Mouse (Mus musculus): Measurements from ENCODE around the gene Eif4e2. TPM values are rescaled to one million over a fixed set of nuclear protein-coding genes. Genes with fewer than 3 reads are reported as not detected.

Gene Eif4e2
- total and polyA plus RNA-seq, 3 experiments = 175 to 264 (median 228) TPM

- dilution Hi-C loops (cut with MboI; ENCODE audit: extremely low pct_ligation_motif_present, extremely low pct_unique_long_range_greater_than_20kb, low sequenced_read_pairs) (no loop called here), in situ Hi-C loops (cut with MboI; ENCODE audit: low pct_ligation_motif_present, low pct_unique_long_range_greater_than_20kb, low sequenced_read_pairs) (loop anchor here (10.0 kb wide), 1 partner anchor 516 kb away; no protein-coding TSS in a partner anchor)
- Histone ChIP-seq H3K4me2 (ENCODE audit: insufficient read depth, low read depth, poor library complexity, severe bottlenecking) (no peak overlapping the region), H3K79me2 (replicated peaks; ENCODE audit: control insufficient read depth, extremely low read depth, insufficient read depth, poor library complexity, severe bottlenecking) (no peaks in the 10 kb centered on the region), H3K9ac (ENCODE audit: insufficient read depth, low read depth) (no peak overlapping the region), H3K27ac (ENCODE audit: insufficient read depth, low read depth) (no peak overlapping the region), H3K4me3 (replicated peaks in 1 of 3; ENCODE audit: low read depth in 2 of 3, low read length in 2 of 3, poor library complexity in 1 of 3) (no peak overlapping the region), H3K9me3 (replicated peaks; ENCODE audit: low read length) (no peaks in the 10 kb centered on the region), H3K27me3 (replicated peaks) (peaks cover 37% of the 10 kb centered on the region), H3K4me1 (ENCODE audit: control insufficient read depth in 1 of 2, insufficient read depth in 2 of 2) (peaks cover 0 to 15% of the 10 kb centered on the region in 2 experiments; a peak in 3 of 4 replicates), H3K36me3 (replicated peaks in 1 of 2; ENCODE audit: control insufficient read depth in 1 of 2, insufficient read depth in 1 of 2, low read length in 1 of 2) (no peaks in the 10 kb centered on the region)
- DNase-seq (ENCODE audit: extremely low read depth) = peak; percentile 46
- no peak for TF ChIP-seq EP300 (IDR thresholded peaks at IDR 0.05; ENCODE audit: low read length)
- TF ChIP-seq SIN3A (IDR thresholded peaks at IDR 0.05; ENCODE audit: low read length) = no peak
- no peak for TF ChIP-seq SMC3 (IDR thresholded peaks at IDR 0.05; ENCODE audit: low read depth, low read length)
- TF ChIP-seq MYC (IDR thresholded peaks at IDR 0.05; ENCODE audit: low read depth, low read length) = no peak
- TF ChIP-seq KAT2A (IDR thresholded peaks at IDR 0.05; ENCODE audit: insufficient replicate concordance, low read length) = no peak
- no peak for TF ChIP-seq JUND (conservative IDR thresholded peaks at IDR 0.05; ENCODE audit: low read depth, low read length)
- no peak for TF ChIP-seq POLR2A (IDR thresholded peaks at IDR 0.05; ENCODE audit: low read depth, low read length)
- no peak for TF ChIP-seq TBP (conservative IDR thresholded peaks at IDR 0.05; ENCODE audit: low read depth, low read length)
- peak; percentile 66 for TF ChIP-seq BHLHE40 (IDR thresholded peaks at IDR 0.05; ENCODE audit: low read depth, low read length)
- TF ChIP-seq POLR2AphosphoS2 (IDR thresholded peaks at IDR 0.05; ENCODE audit: low read depth, low read length) = no peak
- TF ChIP-seq ETS1 (conservative IDR thresholded peaks at IDR 0.05; ENCODE audit: low read depth, low read length) = peak; percentile 42
Observed at GRCm38 (mm10) chr1:87180896-87181295, 32.8 kb upstream of the Eif4e2 start.

- H3K36me3 ChIP-seq (replicated peaks in 1 of 2; ENCODE audit: control insufficient read depth in 1 of 2, insufficient read depth in 1 of 2, low read length in 1 of 2) = no peaks in the 10 kb centered on the region
- H3K4me1 ChIP-seq (ENCODE audit: control insufficient read depth in 1 of 2, insufficient read depth in 2 of 2) = peaks cover 0 to 15% of the 10 kb centered on the region in 2 experiments; a peak in 3 of 4 replicates
- H3K9me3 ChIP-seq (replicated peaks; ENCODE audit: low read length) = no peaks in the 10 kb centered on the region
- no peak within 1 kb of the TSS for H3K9ac ChIP-seq (ENCODE audit: insufficient read depth, low read depth)
- no peak for TF ChIP-seq EP300 (IDR thresholded peaks at IDR 0.05; ENCODE audit: low read length)
- no peak for TF ChIP-seq ETS1 (conservative IDR thresholded peaks at IDR 0.05; ENCODE audit: low read depth, low read length)
- TF ChIP-seq NRF1 (IDR thresholded peaks at IDR 0.05; ENCODE audit: low read depth, low read length) = no peak
- TF ChIP-seq USF1 (IDR thresholded peaks at IDR 0.05; ENCODE audit: low read depth, low read length) = no peak
- TF ChIP-seq CTCF (conservative IDR thresholded peaks at IDR 0.05 in 1 of 2, IDR thresholded peaks at IDR 0.05 in 1 of 2; ENCODE audit: low read depth in 2 of 2, low read length in 2 of 2) = no peak
- no peak for TF ChIP-seq E2F4 (IDR thresholded peaks at IDR 0.05; ENCODE audit: insufficient replicate concordance, low read depth, low read length)
- TF ChIP-seq MYC (IDR thresholded peaks at IDR 0.05; ENCODE audit: low read depth, low read length) = no peak
- no peak for TF ChIP-seq JUND (conservative IDR thresholded peaks at IDR 0.05; ENCODE audit: low read depth, low read length)
- TF ChIP-seq ZC3H11A (IDR thresholded peaks at IDR 0.05; ENCODE audit: low read depth, low read length) = no peak
- TF ChIP-seq JUN (IDR thresholded peaks at IDR 0.05; ENCODE audit: insufficient read depth, low read depth, low read length) = no peak
- no peak for TF ChIP-seq MAFK (IDR thresholded peaks at IDR 0.05; ENCODE audit: insufficient replicate concordance, low read length)
- TF ChIP-seq UBTF (IDR thresholded peaks at IDR 0.05; ENCODE audit: low read depth, low read length) = no peak
- no peak for TF ChIP-seq RAD21 (IDR thresholded peaks at IDR 0.05; ENCODE audit: low read depth, low read length)
- TF ChIP-seq SIN3A (IDR thresholded peaks at IDR 0.05; ENCODE audit: low read length) = no peak
- no peak for TF ChIP-seq TBP (conservative IDR thresholded peaks at IDR 0.05; ENCODE audit: low read depth, low read length)
- TF ChIP-seq ZNF384 (IDR thresholded peaks at IDR 0.05; ENCODE audit: low read depth, low read length) = no peak
- no peak for TF ChIP-seq CHD2 (IDR thresholded peaks at IDR 0.05; ENCODE audit: low read length)
- no peak for TF ChIP-seq SMC3 (IDR thresholded peaks at IDR 0.05; ENCODE audit: low read depth, low read length)
- no peak for TF ChIP-seq PAX5 (IDR thresholded peaks at IDR 0.05; ENCODE audit: low read length)
- peaks cover 50% of the 10 kb centered on the region for H3K27me3 ChIP-seq (replicated peaks)
- no peak within 1 kb of the TSS for H3K27ac ChIP-seq (ENCODE audit: insufficient read depth, low read depth)
- no peak for DNase-seq (ENCODE audit: extremely low read depth)
- no peak within 1 kb of the TSS for H3K4me3 ChIP-seq (replicated peaks in 1 of 3; ENCODE audit: low read depth in 2 of 3, low read length in 2 of 3, poor library complexity in 1 of 3)
- in situ Hi-C loops (cut with MboI; ENCODE audit: low pct_ligation_motif_present, low pct_unique_long_range_greater_than_20kb, low sequenced_read_pairs) (loop anchor here (10.0 kb wide), 1 partner anchor 518 kb away; no protein-coding TSS in a partner anchor), dilution Hi-C loops (cut with MboI; ENCODE audit: extremely low pct_ligation_motif_present, extremely low pct_unique_long_range_greater_than_20kb, low sequenced_read_pairs) (no loop called here)
- H3K4me2 ChIP-seq (ENCODE audit: insufficient read depth, low read depth, poor library complexity, severe bottlenecking) = no peak within 1 kb of the TSS
- H3K79me2 ChIP-seq (replicated peaks; ENCODE audit: control insufficient read depth, extremely low read depth, insufficient read depth, poor library complexity, severe bottlenecking) = no peaks in the 10 kb centered on the region
Observed at GRCm38 (mm10) chr1:87183013-87183412, 30.7 kb upstream of the Eif4e2 start, which contains the start of gene Prss56. TSS of gene Prss56 (plus strand) at chr1:87183313.

Measured in CH12.LX (cell line).